Mouse (Mus musculus) layer of hippocampus, adult 9-10 months (tissue): Measurements from ENCODE around the gene Ipmk.
A peak's percentile ranks its signal among the peaks of the same experiment; 100 is the strongest.
"Not testable (repeated sequence)": the region's sequence is repeated elsewhere in the genome, so short reads cannot be mapped to it uniquely, and the experiment has no call there.

ENCODE experiments used
- DNase-seq: peaks from one replicate; pipeline ENCODE4 v3.0.0; 2022; ENCODE audit warnings: low spot score

Gene Ipmk

GRCm38 (mm10) chr10:71373706-71374105, 26.1 kb downstream of the Ipmk start:
- no peak for DNase-seq

- no peak for DNase-seq
Measured at GRCm38 (mm10) chr10:71376014-71376413, 28.5 kb downstream of the Ipmk start.

GRCm38 (mm10) chr10:71380406-71380805, 32.8 kb downstream of the Ipmk start:
- no peak for DNase-seq

- no peak for DNase-seq
Measured at GRCm38 (mm10) chr10:71381471-71382033, 34.0 kb downstream of the Ipmk start.

GRCm38 (mm10) chr10:71382109-71382508, 34.5 kb downstream of the Ipmk start:
- DNase-seq = no peak

- DNase-seq = no peak
Measured at GRCm38 (mm10) chr10:71382858-71383551, 35.4 kb downstream of the Ipmk start.

- not testable (repeated sequence) for DNase-seq
Measured at GRCm38 (mm10) chr10:71383552-71383924, 36.0 kb downstream of the Ipmk start.

GRCm38 (mm10) chr10:71384159-71385044, 36.8 kb downstream of the Ipmk start:
- DNase-seq = no peak

GRCm38 (mm10) chr10:71389311-71389710, 41.7 kb downstream of the Ipmk start:
- DNase-seq = no peak

GRCm38 (mm10) chr10:71398383-71399145, 51.0 kb downstream of the Ipmk start:
- no peak for DNase-seq

GRCm38 (mm10) chr10:71399399-71399798, 51.8 kb downstream of the Ipmk start:
- DNase-seq = no peak

- DNase-seq = no peak
Measured at GRCm38 (mm10) chr10:71399987-71400386, 52.4 kb downstream of the Ipmk start.

- peak; percentile 67 for DNase-seq
Measured at GRCm38 (mm10) chr10:71400818-71401646, 53.5 kb downstream of the Ipmk start.

- DNase-seq = no peak
Measured at GRCm38 (mm10) chr10:71403638-71404037, 56.1 kb downstream of the Ipmk start.

GRCm38 (mm10) chr10:71405523-71406217, 58.1 kb downstream of the Ipmk start:
- no peak for DNase-seq

GRCm38 (mm10) chr10:71409948-71410347, 62.4 kb downstream of the Ipmk start:
- no peak for DNase-seq

- DNase-seq = no peak
Measured at GRCm38 (mm10) chr10:71413401-71413800, 65.8 kb downstream of the Ipmk start.

- DNase-seq = no peak
Measured at GRCm38 (mm10) chr10:71421531-71421930, 74.0 kb downstream of the Ipmk start.

GRCm38 (mm10) chr10:71422047-71423037, 74.8 kb downstream of the Ipmk start:
- peak; percentile 57 for DNase-seq
